Mouse (Mus musculus): ENCODE results near the gene Erbin.

- no peak for TF ChIP-seq CTCF (IDR thresholded peaks at IDR 0.05; ENCODE audit: borderline replicate concordance, extremely low read depth, insufficient read depth, insufficient read length)
- TF ChIP-seq POLR2A (IDR thresholded peaks at IDR 0.05; ENCODE audit: borderline replicate concordance, extremely low read depth, insufficient read depth, insufficient read length, poor library complexity, severe bottlenecking): no peak
These were observed 37.0 kb upstream of the Erbin start for GRCm38 (mm10) chr13:103957175-103957940.

Data from brain, embryonic 14.5 days (tissue).